Mouse (Mus musculus) ES-Bruce4 (cell line): ENCODE measurements around the gene Slc5a6. TPM values are rescaled to one million over a fixed set of nuclear protein-coding genes. Genes with fewer than 3 reads are reported as not detected.

Experiments
- H3K27ac ChIP-seq: 2 replicates; pipeline ENCODE4 v1.5.1; 2012; ENCODE audit warnings: low read length, inconsistent platforms; ENCODE audit not compliant: insufficient read depth
- H3K27me3 ChIP-seq: 2 replicates; pipeline ENCODE4 v1.6.1; 2012; ENCODE audit warnings: mild to moderate bottlenecking, low read length, inconsistent platforms; ENCODE audit not compliant: control insufficient read depth, poor library complexity, insufficient read depth, severe bottlenecking
- H3K36me3 ChIP-seq: 2 replicates; pipeline ENCODE4 v1.6.1; 2012; ENCODE audit warnings: inconsistent platforms, mild to moderate bottlenecking, low read length, moderate library complexity; ENCODE audit not compliant: control insufficient read depth, poor library complexity, insufficient read depth, severe bottlenecking
- H3K4me1 ChIP-seq: one replicate; pipeline ENCODE4 v1.8.1; 2011; ENCODE audit warnings: low read length; ENCODE audit not compliant: control insufficient read depth, insufficient read depth
- H3K4me3 ChIP-seq: 2 replicates; pipeline ENCODE4 v1.5.1; 2011; ENCODE audit warnings: low read depth, mild to moderate bottlenecking, low read length
- H3K9ac ChIP-seq: 2 replicates; pipeline ENCODE4 v1.6.1; 2012; ENCODE audit warnings: low read depth, mild to moderate bottlenecking, inconsistent platforms; ENCODE audit not compliant: poor library complexity, severe bottlenecking
- H3K9me3 ChIP-seq: replicated peaks from 2 replicates; pipeline ENCODE4 v1.6.1; 2012; ENCODE audit warnings: mild to moderate bottlenecking, low read length, inconsistent platforms; ENCODE audit not compliant: control insufficient read depth, poor library complexity, insufficient read depth, severe bottlenecking
- CTCF ChIP-seq: IDR thresholded peaks from one replicate; pipeline ENCODE4 v1.8.1; 2011; ENCODE audit warnings: low read depth, low read length
- EP300 ChIP-seq: IDR thresholded peaks from 2 replicates; pipeline ENCODE4 v1.6.1; 2011; ENCODE audit warnings: low read depth, low read length; ENCODE audit not compliant: insufficient read depth
- POLR2A ChIP-seq: IDR thresholded peaks from one replicate; pipeline ENCODE4 v1.8.1; 2011; ENCODE audit warnings: low read length; ENCODE audit not compliant: insufficient read depth
- polyA plus RNA-seq: library from polyadenylated mRNA; stranded (reverse); fragments of >200 nt; gene quantifications from 2 replicates; pipeline ENCODE4 v1.2.4, GENCODE M21; 2011; ENCODE audit warnings: low read depth; ENCODE audit not compliant: missing spikeins, insufficient read depth, insufficient read length

Slc5a6 gene
- polyA plus RNA-seq, 1 experiment: 9.8 TPM

GRCm38 (mm10) chr5:31092231-31092975, 43.7 kb upstream of the Slc5a6 start:
- Histone ChIP-seq H3K27ac (no peak overlapping the region), H3K9ac (peak overlapping the region; percentile 68), H3K4me1 (no peaks in the 10 kb centered on the region), H3K27me3 (peaks cover 10% of the 10 kb centered on the region), H3K4me3 (peak overlapping the region; percentile 89), H3K9me3 (no peaks in the 10 kb centered on the region), H3K36me3 (no peaks in the 10 kb centered on the region)
- no peak for TF ChIP-seq CTCF
- no peak for TF ChIP-seq EP300
- TF ChIP-seq POLR2A: no peak

GRCm38 (mm10) chr5:31087131-31087530, 38.4 kb upstream of the Slc5a6 start:
- H3K4me3 ChIP-seq: no peak overlapping the region
- H3K27me3 ChIP-seq: peaks cover 1% of the 10 kb centered on the region; the same call in 1 of the 2 replicates
- no peaks in the 10 kb centered on the region for H3K36me3 ChIP-seq
- no peaks in the 10 kb centered on the region for H3K9me3 ChIP-seq
- no peak overlapping the region for H3K9ac ChIP-seq
- TF ChIP-seq CTCF (no peak), EP300 (no peak), POLR2A (no peak)
- H3K4me1 ChIP-seq: no peaks in the 10 kb centered on the region
- H3K27ac ChIP-seq: no peak overlapping the region

- Histone ChIP-seq H3K27ac (no peak overlapping the region), H3K4me1 (no peaks in the 10 kb centered on the region), H3K36me3 (no peaks in the 10 kb centered on the region), H3K9me3 (no peaks in the 10 kb centered on the region), H3K9ac (no peak overlapping the region), H3K27me3 (no peaks in the 10 kb centered on the region), H3K4me3 (no peak overlapping the region)
- TF ChIP-seq EP300: no peak
- peak; percentile 2 for TF ChIP-seq CTCF
- no peak for TF ChIP-seq POLR2A
These were observed 37.9 kb upstream of the Slc5a6 start for GRCm38 (mm10) chr5:31086606-31087005.

- Histone ChIP-seq H3K27me3 (no peaks in the 10 kb centered on the region), H3K4me1 (no peaks in the 10 kb centered on the region), H3K27ac (no peak overlapping the region), H3K36me3 (no peaks in the 10 kb centered on the region), H3K9ac (no peak overlapping the region), H3K4me3 (no peak overlapping the region), H3K9me3 (no peaks in the 10 kb centered on the region)
- no peak for TF ChIP-seq POLR2A
- no peak for TF ChIP-seq EP300
- no peak for TF ChIP-seq CTCF
These were observed 35.2 kb upstream of the Slc5a6 start for GRCm38 (mm10) chr5:31083949-31084348.

- Histone ChIP-seq H3K9me3 (no peaks in the 10 kb centered on the region), H3K9ac (no peak overlapping the region), H3K36me3 (peaks cover 5% of the 10 kb centered on the region), H3K27me3 (no peaks in the 10 kb centered on the region), H3K27ac (no peak overlapping the region), H3K4me1 (no peaks in the 10 kb centered on the region), H3K4me3 (no peak overlapping the region)
- TF ChIP-seq EP300 (no peak), CTCF (no peak), POLR2A (no peak)
These were observed 34.4 kb upstream of the Slc5a6 start for GRCm38 (mm10) chr5:31082935-31083625.

GRCm38 (mm10) chr5:31082355-31082754, 33.6 kb upstream of the Slc5a6 start:
- Histone ChIP-seq H3K4me1 (no peaks in the 10 kb centered on the region), H3K9me3 (no peaks in the 10 kb centered on the region), H3K27me3 (no peaks in the 10 kb centered on the region), H3K36me3 (peaks cover 11% of the 10 kb centered on the region), H3K9ac (no peak overlapping the region), H3K4me3 (no peak overlapping the region), H3K27ac (no peak overlapping the region)
- no peak for TF ChIP-seq POLR2A
- no peak for TF ChIP-seq EP300
- peak; percentile 84 for TF ChIP-seq CTCF
